Mouse (Mus musculus) brain, adult 2 months (tissue): ENCODE data around the gene Plekhm2.

ENCODE experiments used
- DNase-seq: peaks from one replicate; pipeline ENCODE4 v3.0.0; 2011; ENCODE audit warnings: low read depth, low spot score

The Plekhm2 gene

GRCm38 (mm10) chr4:141663122-141663931, 1.4 kb downstream of the Plekhm2 start:
- DNase-seq = no peak

- DNase-seq = no peak
Observed at GRCm38 (mm10) chr4:141660884-141661283, 3.8 kb downstream of the Plekhm2 start.

- no peak for DNase-seq
Observed at GRCm38 (mm10) chr4:141659739-141660138, 5.0 kb downstream of the Plekhm2 start.

GRCm38 (mm10) chr4:141658846-141659484, 5.7 kb downstream of the Plekhm2 start:
- DNase-seq = peak; percentile 30

- DNase-seq = no peak
Observed at GRCm38 (mm10) chr4:141656932-141657331, 7.8 kb downstream of the Plekhm2 start.

- DNase-seq = peak; percentile 59
Observed at GRCm38 (mm10) chr4:141655908-141656608, 8.6 kb downstream of the Plekhm2 start.

GRCm38 (mm10) chr4:141654509-141654908, 10.2 kb downstream of the Plekhm2 start:
- DNase-seq = no peak

- no peak for DNase-seq
Observed at GRCm38 (mm10) chr4:141653813-141654212, 10.9 kb downstream of the Plekhm2 start.

GRCm38 (mm10) chr4:141653044-141653443, 11.7 kb downstream of the Plekhm2 start:
- DNase-seq = no peak

GRCm38 (mm10) chr4:141651944-141652343, 12.8 kb downstream of the Plekhm2 start:
- DNase-seq = no peak

GRCm38 (mm10) chr4:141651286-141651685, 13.4 kb downstream of the Plekhm2 start:
- DNase-seq = peak; percentile 41

- peak; percentile 36 for DNase-seq
Observed at GRCm38 (mm10) chr4:141649244-141649643, 15.5 kb downstream of the Plekhm2 start.

- DNase-seq = no peak
Observed at GRCm38 (mm10) chr4:141648262-141648661, 16.4 kb downstream of the Plekhm2 start.

GRCm38 (mm10) chr4:141647187-141647586, 17.5 kb downstream of the Plekhm2 start:
- DNase-seq = no peak

- no peak for DNase-seq
Observed at GRCm38 (mm10) chr4:141645988-141646387, 18.7 kb downstream of the Plekhm2 start.

GRCm38 (mm10) chr4:141643118-141643855, 21.4 kb downstream of the Plekhm2 start:
- DNase-seq = peak; percentile 91

- no peak for DNase-seq
Observed at GRCm38 (mm10) chr4:141641961-141642811, 22.5 kb downstream of the Plekhm2 start.

- DNase-seq = peak; percentile 41
Observed at GRCm38 (mm10) chr4:141641353-141641771, 23.3 kb downstream of the Plekhm2 start.

- DNase-seq = no peak
Observed at GRCm38 (mm10) chr4:141639474-141639873, 25.2 kb downstream of the Plekhm2 start.

- peak; percentile 58 for DNase-seq
Observed at GRCm38 (mm10) chr4:141636693-141637092, 28.0 kb downstream of the Plekhm2 start.

GRCm38 (mm10) chr4:141635991-141636390, 28.7 kb downstream of the Plekhm2 start:
- DNase-seq = no peak
